Mouse (Mus musculus) kidney, postnatal 36 days (tissue): ENCODE results near the gene Brf1.

Experiments
- DNase-seq, 2 experiments: peaks; one replicate each; pipeline ENCODE4 v3.0.0; 2021 to 2022; ENCODE audit warnings: mixed read lengths in 2 of 2

The Brf1 gene

GRCm38 (mm10) chr12:113017429-113017984 is 17.0 kb upstream of the Brf1 start:
- peak; percentile 52 to 57 for DNase-seq

GRCm38 (mm10) chr12:113016976-113017375 is 16.5 kb upstream of the Brf1 start:
- DNase-seq, result no peak

- no peak for DNase-seq
These were observed 15.5 kb upstream of the Brf1 start for GRCm38 (mm10) chr12:113015956-113016355.

- DNase-seq, result peak; percentile 45 to 73
These were observed 14.4 kb upstream of the Brf1 start for GRCm38 (mm10) chr12:113014561-113015556.

GRCm38 (mm10) chr12:113013604-113014558 is 13.4 kb upstream of the Brf1 start, which contains the start of gene Pacs2:
TSS of gene Pacs2 (plus strand) at chr12:113014508.
- peak; percentile 94 to 99 for DNase-seq

GRCm38 (mm10) chr12:113013021-113013491 is 12.6 kb upstream of the Brf1 start:
- no peak for DNase-seq

- DNase-seq, result no peak
These were observed 11.9 kb upstream of the Brf1 start for GRCm38 (mm10) chr12:113012443-113012842.

GRCm38 (mm10) chr12:113011702-113012360 is 11.3 kb upstream of the Brf1 start:
- peak; percentile 37 to 66 for DNase-seq

GRCm38 (mm10) chr12:113004993-113005392 is 4.5 kb upstream of the Brf1 start:
- peak; percentile 89 to 92 for DNase-seq

GRCm38 (mm10) chr12:113004011-113004410 is 3.5 kb upstream of the Brf1 start:
- no peak for DNase-seq

- no peak for DNase-seq
These were observed 2.2 kb upstream of the Brf1 start for GRCm38 (mm10) chr12:113002667-113003066.

GRCm38 (mm10) chr12:113001133-113001474 is 600 bp upstream of the Brf1 start:
- DNase-seq, result no peak

- DNase-seq, result peak in 1 of 2 experiments; percentile 33
These were observed 773 bp downstream of the Brf1 start for GRCm38 (mm10) chr12:112999569-113000293.

- DNase-seq, result peak; percentile 28 to 42
These were observed 6.4 kb downstream of the Brf1 start for GRCm38 (mm10) chr12:112994153-112994552.

GRCm38 (mm10) chr12:112991444-112991843 is 9.1 kb downstream of the Brf1 start:
- no peak for DNase-seq

- no peak for DNase-seq
These were observed 9.6 kb downstream of the Brf1 start for GRCm38 (mm10) chr12:112990706-112991405.

- DNase-seq, result peak; percentile 18 to 72
These were observed 12.6 kb downstream of the Brf1 start for GRCm38 (mm10) chr12:112987877-112988276.

GRCm38 (mm10) chr12:112985346-112985745 is 15.2 kb downstream of the Brf1 start:
- peak in 1 of 2 experiments; percentile 9 for DNase-seq

GRCm38 (mm10) chr12:112982031-112982430 is 18.5 kb downstream of the Brf1 start:
- DNase-seq, result no peak

- peak in 1 of 2 experiments; percentile 16 for DNase-seq
These were observed 23.3 kb downstream of the Brf1 start for GRCm38 (mm10) chr12:112977156-112977555.
